Mouse (Mus musculus) embryonic facial prominence, embryonic 14.5 days (tissue): ENCODE data around the gene Aup1. TPM values are rescaled to one million over a fixed set of nuclear protein-coding genes. Genes with fewer than 3 reads are reported as not detected.

Experiments used
- ATAC-seq: fragments of 200-750 bp; cut with Nextera tagmentation; 2 replicates; pipeline ENCODE4 v1.8.0; 2017; ENCODE audit warnings: low read depth, moderate number of reproducible peaks, moderate TSS enrichment
- DNase-seq: peaks from one replicate; pipeline ENCODE4 v3.0.0-alpha.2; 2015; ENCODE audit warnings: low spot score
- H3K27ac ChIP-seq: fragments of 300-500 bp; sonication (generic); replicated peaks from 2 replicates; pipeline ENCODE4 v1.5.1; 2014; ENCODE audit warnings: low read depth, mild to moderate bottlenecking, low read length, moderate library complexity
- H3K27me3 ChIP-seq: fragments of 300-500 bp; sonication (generic); replicated peaks from 2 replicates; pipeline ENCODE4 v1.6.1; 2014; ENCODE audit warnings: low read length; ENCODE audit not compliant: control insufficient read depth, insufficient read depth
- H3K36me3 ChIP-seq: fragments of 300-500 bp; sonication (generic); 2 replicates; pipeline ENCODE4 v1.6.1; 2014; ENCODE audit warnings: low read length, mixed read lengths; ENCODE audit not compliant: control insufficient read depth, insufficient read depth
- H3K4me1 ChIP-seq: fragments of 300-500 bp; sonication (generic); 2 replicates; pipeline ENCODE4 v1.6.1; 2014; ENCODE audit warnings: antibody characterized with exemption, low read length; ENCODE audit not compliant: control insufficient read depth, insufficient read depth
- H3K4me2 ChIP-seq: fragments of 300-500 bp; sonication (generic); 2 replicates; pipeline ENCODE4 v1.6.1; 2014; ENCODE audit warnings: low read depth, mild to moderate bottlenecking, low read length, moderate library complexity, mixed read lengths
- H3K4me3 ChIP-seq: fragments of 300-500 bp; sonication (generic); 2 replicates; pipeline ENCODE4 v1.5.1; 2014; ENCODE audit warnings: low read depth, mild to moderate bottlenecking, low read length
- H3K9ac ChIP-seq: fragments of 300-500 bp; sonication (generic); 2 replicates; pipeline ENCODE4 v1.6.1; 2014; ENCODE audit warnings: low read depth, mild to moderate bottlenecking, low read length, moderate library complexity, mixed read lengths
- H3K9me3 ChIP-seq: fragments of 300-500 bp; sonication (generic); 2 replicates; pipeline ENCODE4 v1.6.1; 2016; ENCODE audit warnings: low read length; ENCODE audit not compliant: control insufficient read depth
- WGBS: fragments of 180-500 bp; shearing (Covaris S2); extraction: QIAGEN DNeasy Blood & Tissue Kit; methylation state at CpG from one replicate; pipeline ENCODE4 v1.1.7; 2014; 5-methylcytosine and 5-hydroxymethylcytosine counted together
- polyA plus RNA-seq: library from polyadenylated mRNA; unstranded; fragments of >200 nt; fragmentation: Nextera tagmentation; extraction: Ambion mirVana; gene quantifications from 2 replicates; pipeline ENCODE4 v1.2.1, GENCODE M21; 2014

The Aup1 gene
- polyA plus RNA-seq, 1 experiment from 2014 or later = 121 TPM

DNA sequence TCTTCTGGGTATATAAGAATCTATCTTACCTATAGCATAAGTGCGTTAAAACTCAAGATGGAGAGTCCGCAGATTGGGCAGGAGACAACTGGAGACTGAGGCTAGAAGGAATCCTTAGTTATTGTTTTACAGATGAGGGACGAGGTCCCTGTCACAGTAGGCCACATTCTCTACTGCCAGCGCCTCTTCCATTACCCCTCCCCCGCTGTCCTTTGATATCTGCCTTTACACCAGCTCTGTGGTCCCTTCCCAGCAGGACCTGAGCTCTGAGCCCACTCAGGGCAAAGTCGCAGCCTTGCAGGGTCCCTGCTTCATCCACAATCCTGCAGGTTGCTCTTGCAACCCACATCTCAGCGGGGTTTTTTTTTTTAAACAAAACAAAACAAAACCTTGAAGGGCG, 13.9 kb downstream of the Aup1 start:
- peaks cover 97% of the 10 kb centered on the region for H3K27me3 ChIP-seq
- no peaks in the 10 kb centered on the region for H3K9me3 ChIP-seq
- peaks cover 5% of the 10 kb centered on the region for H3K4me1 ChIP-seq
- H3K4me2 ChIP-seq = 0 out of 2 replicates have a peak overlapping the region, but pooled peaks have one; percentile 31
- H3K27ac ChIP-seq = no peak overlapping the region
- no peaks in the 10 kb centered on the region for H3K36me3 ChIP-seq
- ATAC-seq = no peak
- H3K4me3 ChIP-seq = peak overlapping the region; percentile 21
- no peak overlapping the region for H3K9ac ChIP-seq
- no peak for DNase-seq
- 6% methylated on average over 8 of the region's 8 CpGs for WGBS

GRCm38 (mm10) chr6:83068706-83069487, 14.6 kb downstream of the Aup1 start:
- Histone ChIP-seq H3K4me1 (peaks cover 5% of the 10 kb centered on the region), H3K9ac (no peak overlapping the region), H3K27me3 (peaks cover 97% of the 10 kb centered on the region), H3K36me3 (no peaks in the 10 kb centered on the region), H3K4me2 (peak overlapping the region; percentile 31), H3K9me3 (no peaks in the 10 kb centered on the region), H3K27ac (no peak overlapping the region), H3K4me3 (peak overlapping the region; percentile 25)
- WGBS = 2% methylated on average over 34 of the region's 81 CpGs
- DNase-seq (no peak), ATAC-seq (no peak)

DNA sequence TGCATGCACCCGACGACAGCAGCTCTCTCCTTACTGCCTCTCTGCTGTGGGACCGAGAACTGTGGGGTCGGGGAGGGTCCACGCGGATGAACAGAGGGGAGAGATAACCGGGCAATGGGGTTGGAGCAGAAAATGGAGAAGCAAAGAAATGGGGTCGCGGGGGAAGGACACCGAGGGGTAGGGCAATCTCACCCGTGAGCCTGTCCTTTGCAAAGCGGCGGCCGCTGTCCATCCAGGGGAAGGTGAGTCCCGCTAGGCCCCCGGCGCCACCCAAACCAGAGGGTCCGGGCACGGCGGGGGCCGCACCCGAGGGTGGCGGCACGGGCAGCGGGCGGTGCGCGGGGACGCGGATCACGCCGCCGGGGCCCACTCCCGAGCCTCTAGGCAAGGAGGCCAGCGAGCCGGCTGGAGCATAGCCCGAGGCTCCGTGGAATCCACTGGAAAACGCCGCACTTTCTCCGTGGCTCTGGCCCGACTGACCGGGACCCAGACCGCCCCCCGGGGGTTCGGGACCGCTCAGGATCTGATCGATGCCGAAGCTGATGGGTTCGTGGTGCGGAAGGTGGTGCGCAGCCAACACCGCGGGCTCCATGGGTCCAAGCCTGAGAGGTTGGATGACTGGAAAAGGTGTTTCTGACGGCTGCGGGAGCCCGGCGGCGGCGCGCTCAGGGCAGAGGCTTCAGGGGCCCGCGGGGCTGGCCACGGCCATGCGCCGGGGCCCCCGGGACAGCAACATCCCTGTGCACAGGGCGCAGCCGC, 15.3 kb downstream of the Aup1 start:
- Histone ChIP-seq H3K27me3 (peaks cover 97% of the 10 kb centered on the region), H3K4me3 (peak overlapping the region; percentile 25), H3K36me3 (no peaks in the 10 kb centered on the region), H3K9me3 (no peaks in the 10 kb centered on the region), H3K27ac (no peak overlapping the region), H3K4me2 (peak overlapping the region; percentile 42), H3K9ac (peak overlapping the region; percentile 1; the same call in 1 of the 2 replicates), H3K4me1 (peaks cover 5% of the 10 kb centered on the region)
- 1% methylated on average over 37 of the region's 69 CpGs for WGBS
- ATAC-seq (no peak; the same call in 1 of the 2 replicates), DNase-seq (no peak)

GRCm38 (mm10) chr6:83070247-83070310, 15.8 kb downstream of the Aup1 start, which contains the start of gene Tlx2:
Gene Tlx2, minus strand, starts transcription at chr6:83070293.
- Histone ChIP-seq H3K4me1 (peaks cover 5% of the 10 kb centered on the region), H3K9ac (peak within 1 kb of the TSS; percentile 1; the same call in 1 of the 2 replicates), H3K9me3 (no peaks in the 10 kb centered on the region), H3K4me3 (peak within 1 kb of the TSS; percentile 25), H3K27ac (no peak within 1 kb of the TSS), H3K4me2 (peak within 1 kb of the TSS; percentile 42), H3K27me3 (peaks cover 96% of the 10 kb centered on the region), H3K36me3 (no peaks in the 10 kb centered on the region)
- ATAC-seq = no peak
- DNase-seq = no peak
- 0% methylated on average over 3 of the region's 10 CpGs for WGBS

DNA sequence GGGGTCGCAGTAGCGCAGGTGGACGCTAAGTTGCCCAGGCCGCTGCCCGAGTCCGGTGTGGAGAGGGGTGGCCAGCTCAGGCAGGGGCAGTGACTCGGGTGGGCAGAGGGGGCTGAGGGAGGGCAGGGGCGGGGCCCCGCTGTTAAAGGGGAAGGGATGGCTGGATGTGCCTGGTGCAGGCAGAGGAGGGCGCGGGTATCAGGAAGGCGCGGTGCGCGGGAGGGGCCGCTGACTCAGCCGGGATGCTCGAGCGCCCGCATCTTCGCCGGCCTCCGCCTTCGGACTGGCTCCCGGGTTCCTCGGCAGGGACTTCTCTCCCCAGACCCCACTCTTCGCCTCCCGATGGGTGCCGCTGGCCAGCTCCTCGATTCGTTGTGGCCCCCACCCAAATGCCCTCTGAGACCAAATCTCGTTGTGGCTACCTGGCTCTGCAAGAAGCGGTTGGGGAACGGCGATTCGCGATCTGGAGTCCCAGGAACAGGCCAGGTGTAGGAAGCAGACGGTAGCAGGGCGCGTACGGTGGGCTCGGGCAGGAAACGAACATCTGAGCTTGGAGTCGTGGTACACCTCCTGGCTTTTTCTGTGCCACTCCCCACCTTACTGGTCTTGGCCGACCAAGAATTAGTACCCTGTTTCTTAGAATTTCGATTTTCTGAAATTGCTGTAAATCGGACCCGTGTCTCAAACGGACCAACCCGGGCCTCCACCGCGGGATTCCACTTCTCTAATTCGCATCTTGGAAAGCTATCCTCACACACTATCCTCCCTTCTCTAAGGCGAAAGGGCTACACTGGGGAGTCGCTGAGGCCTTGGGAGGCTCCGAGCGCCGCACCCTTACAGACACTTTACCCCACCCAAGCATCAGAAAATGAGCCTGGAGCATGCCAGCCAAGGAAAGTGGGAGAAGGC, 16.2 kb downstream of the Aup1 start:
- 2% methylated on average over 37 of the region's 58 CpGs for WGBS
- no peak overlapping the region for H3K27ac ChIP-seq

DNA sequence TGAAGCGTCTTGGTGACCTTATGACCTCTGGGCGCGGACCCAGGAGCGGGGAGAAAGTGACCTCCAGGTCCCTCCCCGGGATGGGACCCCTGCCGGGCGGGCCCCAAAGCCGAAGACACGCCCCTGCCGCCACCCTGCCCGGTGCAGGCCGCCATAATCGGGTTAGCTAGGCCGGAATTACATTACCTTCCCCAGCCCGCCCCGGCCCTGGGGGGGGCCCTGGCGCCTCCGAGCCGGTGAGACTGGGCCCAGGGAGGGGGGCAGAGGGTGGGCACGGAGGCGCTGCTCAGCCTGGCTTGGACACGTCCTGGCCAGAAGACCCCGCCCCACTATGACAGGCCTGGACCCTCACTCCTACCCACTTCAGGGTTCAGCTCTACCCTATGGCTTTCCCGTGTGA, 16.9 kb downstream of the Aup1 start:
- Histone ChIP-seq H3K36me3 (no peaks in the 10 kb centered on the region), H3K27ac (no peak overlapping the region), H3K4me2 (peak overlapping the region; percentile 20; the same call in 1 of the 2 replicates), H3K4me1 (peaks cover 5% of the 10 kb centered on the region), H3K27me3 (peaks cover 95% of the 10 kb centered on the region), H3K9me3 (no peaks in the 10 kb centered on the region), H3K9ac (no peak overlapping the region), H3K4me3 (peak overlapping the region; percentile 25)
- WGBS = 0% methylated on average over 14 of the region's 24 CpGs
- DNase-seq (no peak), ATAC-seq (peak; percentile 41; the same call in 1 of the 2 replicates)

More for the DNA sequence above, 16.2 kb downstream of the Aup1 start:
- H3K36me3 ChIP-seq = no peaks in the 10 kb centered on the region
- H3K4me2 ChIP-seq = peak overlapping the region; percentile 42
- H3K9me3 ChIP-seq = no peaks in the 10 kb centered on the region
- H3K27me3 ChIP-seq = peaks cover 96% of the 10 kb centered on the region
- peaks cover 5% of the 10 kb centered on the region for H3K4me1 ChIP-seq
- H3K9ac ChIP-seq = 0 out of 2 replicates have a peak overlapping the region, but pooled peaks have one; percentile 1
- ATAC-seq (no peak), DNase-seq (no peak)
- H3K4me3 ChIP-seq = peak overlapping the region; percentile 25

- no peak overlapping the region for H3K4me3 ChIP-seq
Measured at GRCm38 (mm10) chr6:83074979-83075378, 20.7 kb downstream of the Aup1 start.

GRCm38 (mm10) chr6:83077630-83078323, 23.5 kb downstream of the Aup1 start, which contains the start of gene Pcgf1:
Gene Pcgf1, plus strand, starts transcription at chr6:83077869.
- H3K36me3 ChIP-seq = peaks cover 20% of the 10 kb centered on the region
- peak within 1 kb of the TSS; percentile 90 for H3K27ac ChIP-seq
- ATAC-seq (peak; percentile 74), DNase-seq (peak; percentile 98)
- peak within 1 kb of the TSS; percentile 72 for H3K4me3 ChIP-seq
- no peaks in the 10 kb centered on the region for H3K9me3 ChIP-seq
- H3K4me1 ChIP-seq = peaks cover 11% of the 10 kb centered on the region
- under 1% methylated on average over 50 of the region's 54 CpGs for WGBS
- H3K4me2 ChIP-seq = peak within 1 kb of the TSS; percentile 96
- peaks cover 40% of the 10 kb centered on the region for H3K27me3 ChIP-seq
- peak within 1 kb of the TSS; percentile 79 for H3K9ac ChIP-seq

More at GRCm38 (mm10) chr6:83074979-83075378, 20.7 kb downstream of the Aup1 start:
- DNase-seq = no peak
- no peak for ATAC-seq
- WGBS = 23% methylated on average over 2 of the region's 2 CpGs
- Histone ChIP-seq H3K27ac (no peak overlapping the region), H3K27me3 (peaks cover 62% of the 10 kb centered on the region), H3K4me1 (peaks cover 17% of the 10 kb centered on the region), H3K9me3 (no peaks in the 10 kb centered on the region), H3K36me3 (no peaks in the 10 kb centered on the region), H3K9ac (no peak overlapping the region), H3K4me2 (no peak overlapping the region)
